8 mouse cellular contexts compared by ENCODE assay signal in genomic region chr8:83955958-83956218, GRCm38 (mm10). TPM values are rescaled to one million over a fixed set of nuclear protein-coding genes. Genes with fewer than 3 reads are reported as not detected.
DNase-seq lines count a peak whose midpoint lies in the region; ATAC-seq and TF ChIP-seq lines count a peak whose summit lies in the region.

No protein-coding gene starts in this region.

- H3K4me3 ChIP-seq in megakaryocyte, embryonic 14.5 days (replicated peaks), result peak overlapping the region; percentile 95
- peak overlapping the region; percentile 62 for H3K4me3 ChIP-seq in limb, embryonic 14.5 days (replicated peaks; ENCODE audit: low read length)
- H3K4me3 ChIP-seq in stomach, embryonic 15.5 days (replicated peaks), result peak overlapping the region; percentile 68

- H3K9ac ChIP-seq in limb, embryonic 14.5 days (ENCODE audit: low read depth, low read length, severe bottlenecking), result peak overlapping the region; percentile 45
- H3K9ac ChIP-seq in stomach, embryonic 15.5 days, result peak overlapping the region; percentile 53; the same call in 1 of the 2 replicates

- H3K4me1 ChIP-seq in megakaryocyte, embryonic 14.5 days, result peaks cover 39% of the 10 kb centered on the region
- H3K4me1 ChIP-seq in limb, embryonic 14.5 days (ENCODE audit: control insufficient read depth, insufficient read depth, low read length), result peaks cover 4% of the 10 kb centered on the region; the same call in 1 of the 2 replicates
- H3K4me1 ChIP-seq in stomach, embryonic 15.5 days, result peaks cover 12% of the 10 kb centered on the region

- WGBS in limb, embryonic 14.5 days, result 3% methylated on average over 15 of the region's 15 CpGs
- under 1% methylated on average over 15 of the region's 15 CpGs for WGBS in stomach, embryonic 15.5 days

- H3K36me3 ChIP-seq in megakaryocyte, embryonic 14.5 days (replicated peaks; ENCODE audit: low read length), result peaks cover 6% of the 10 kb centered on the region
- H3K36me3 ChIP-seq in limb, embryonic 14.5 days (ENCODE audit: control insufficient read depth, insufficient read depth, low read length), result no peaks in the 10 kb centered on the region
- H3K36me3 ChIP-seq in stomach, embryonic 15.5 days, result no peaks in the 10 kb centered on the region

- ATAC-seq in cerebellum, adult (ENCODE audit: insufficient number of reproducible peaks, low FRiP score, low TSS enrichment), result 0 out of 2 replicates have a peak, but pooled peaks have one; percentile 2
- ATAC-seq in megakaryocyte, adult 5-6 weeks (ENCODE audit: poor library complexity, severe bottlenecking), result no peak
- ATAC-seq in limb, embryonic 14.5 days (ENCODE audit: low FRiP score, low read depth), result no peak
- no peak for ATAC-seq in stomach, embryonic 15.5 days (ENCODE audit: insufficient read depth, low FRiP score, low read depth)
- ATAC-seq in frontal cortex, adult (ENCODE audit: low TSS enrichment), result no peak

- peaks cover 11% of the 10 kb centered on the region for H3K27me3 ChIP-seq in megakaryocyte, embryonic 14.5 days (replicated peaks)
- H3K27me3 ChIP-seq in limb, embryonic 14.5 days (ENCODE audit: control insufficient read depth, insufficient read depth, low read length), result no peaks in the 10 kb centered on the region
- no peaks in the 10 kb centered on the region for H3K27me3 ChIP-seq in stomach, embryonic 15.5 days (replicated peaks)

- no peak for DNase-seq in cerebellum, adult 8-10 months
- DNase-seq in limb, embryonic 14.5 days (ENCODE audit: low spot score), result no peak
- no peak for DNase-seq in adrenal gland, adult 18-20 months (ENCODE audit: low spot score in 2 of 2)

- peak overlapping the region; percentile 89 for H3K4me2 ChIP-seq in limb, embryonic 14.5 days (replicated peaks; ENCODE audit: low read depth, low read length, severe bottlenecking)
- H3K4me2 ChIP-seq in stomach, embryonic 15.5 days, result peak overlapping the region; percentile 91

- no peak for TF ChIP-seq POLR2A in limb, embryonic 14.5 days (IDR thresholded peaks at IDR 0.05; ENCODE audit: borderline replicate concordance, extremely low read depth, insufficient read depth, insufficient read length)

- H3K27ac ChIP-seq in limb, embryonic 14.5 days (replicated peaks; ENCODE audit: low read depth, low read length), result no peak overlapping the region
- no peak overlapping the region for H3K27ac ChIP-seq in stomach, embryonic 15.5 days

- H3K9me3 ChIP-seq in megakaryocyte, embryonic 14.5 days, result no peaks in the 10 kb centered on the region
- H3K9me3 ChIP-seq in limb, embryonic 14.5 days (ENCODE audit: control insufficient read depth, low read length), result no peaks in the 10 kb centered on the region
- H3K9me3 ChIP-seq in stomach, embryonic 15.5 days, result no peaks in the 10 kb centered on the region

RNA-seq across cellular contexts. Expression of gene Asf1b, which starts 0.6 kb away (rescaled TPM):
- 38.1 and 95.4 TPM in 2 replicates for polyA plus RNA-seq in megakaryocyte, embryonic 14.5 days (2012; ENCODE audit: insufficient read depth, low replicate concordance)
- total RNA-seq in megakaryocyte, adult 5-6 weeks (2015), result 87.3 and 95.0 TPM in 2 replicates
- total RNA-seq in megakaryocyte, adult 5-6 weeks (2017), result 68.5 and 71.1 TPM in 2 replicates
- polyA plus RNA-seq in limb, embryonic 14.5 days (2012; rRNA removed), result 70.4 and 76.2 TPM in 2 replicates
- 56.0 and 61.2 TPM in 2 replicates for polyA plus RNA-seq in limb, embryonic 14.5 days (2014; fragmentation: Nextera tagmentation; extraction: Ambion mirVana)
- polyA plus RNA-seq in stomach, embryonic 15.5 days (2015; fragmentation: Nextera tagmentation; extraction: Ambion mirVana), result 55.0 and 57.3 TPM in 2 replicates
- total RNA-seq in adrenal gland, adult 18-20 months (2021), result 1 to 10 TPM; 1.7 to 2.8 TPM

RNA-seq across cellular contexts. Expression of gene Gm10644, which starts 0.9 kb away (rescaled TPM):
- not detected in 2 replicates for polyA plus RNA-seq in megakaryocyte, embryonic 14.5 days (2012; ENCODE audit: insufficient read depth, low replicate concordance)
- 0.09 and 0.31 TPM in 2 replicates for total RNA-seq in megakaryocyte, adult 5-6 weeks (2015)
- total RNA-seq in megakaryocyte, adult 5-6 weeks (2017), result 0.40 and 0.94 TPM in 2 replicates
- polyA plus RNA-seq in limb, embryonic 14.5 days (2012; rRNA removed), result 0.63 and 0.69 TPM in 2 replicates
- 0.48 and 0.53 TPM in 2 replicates for polyA plus RNA-seq in limb, embryonic 14.5 days (2014; fragmentation: Nextera tagmentation; extraction: Ambion mirVana)
- 0.42 and 0.53 TPM in 2 replicates for polyA plus RNA-seq in stomach, embryonic 15.5 days (2015; fragmentation: Nextera tagmentation; extraction: Ambion mirVana)
- 1 to 10 TPM; 1.2 to 1.7 TPM for total RNA-seq in adrenal gland, adult 18-20 months (2021)

RNA-seq across cellular contexts. Expression of gene Prkaca, which starts 16.9 kb away (rescaled TPM):
- 25.3 and 30.8 TPM in 2 replicates for polyA plus RNA-seq in megakaryocyte, embryonic 14.5 days (2012; ENCODE audit: insufficient read depth, low replicate concordance)
- total RNA-seq in megakaryocyte, adult 5-6 weeks (2015), result 19.6 and 21.6 TPM in 2 replicates
- 17.7 and 17.9 TPM in 2 replicates for total RNA-seq in megakaryocyte, adult 5-6 weeks (2017)
- polyA plus RNA-seq in limb, embryonic 14.5 days (2012; rRNA removed), result 132 and 141 TPM in 2 replicates
- polyA plus RNA-seq in limb, embryonic 14.5 days (2014; fragmentation: Nextera tagmentation; extraction: Ambion mirVana), result 151 and 158 TPM in 2 replicates
- 113 and 125 TPM in 2 replicates for polyA plus RNA-seq in stomach, embryonic 15.5 days (2015; fragmentation: Nextera tagmentation; extraction: Ambion mirVana)
- total RNA-seq in adrenal gland, adult 18-20 months (2021), result 100 to 1,000 TPM; 279 to 302 TPM

RNA-seq across cellular contexts. Expression of gene Samd1, which starts 41.6 kb away (rescaled TPM):
- 72.0 and 104 TPM in 2 replicates for polyA plus RNA-seq in megakaryocyte, embryonic 14.5 days (2012; ENCODE audit: insufficient read depth, low replicate concordance)
- 63.0 and 69.1 TPM in 2 replicates for total RNA-seq in megakaryocyte, adult 5-6 weeks (2015)
- total RNA-seq in megakaryocyte, adult 5-6 weeks (2017), result 46.6 and 48.4 TPM in 2 replicates
- 99.8 and 111 TPM in 2 replicates for polyA plus RNA-seq in limb, embryonic 14.5 days (2012; rRNA removed)
- 17.2 and 17.4 TPM in 2 replicates for polyA plus RNA-seq in limb, embryonic 14.5 days (2014; fragmentation: Nextera tagmentation; extraction: Ambion mirVana)
- 8.9 and 9.9 TPM in 2 replicates for polyA plus RNA-seq in stomach, embryonic 15.5 days (2015; fragmentation: Nextera tagmentation; extraction: Ambion mirVana)
- total RNA-seq in adrenal gland, adult 18-20 months (2021), result 10 to 100 TPM; 28.2 to 30.3 TPM

RNA-seq across cellular contexts. Expression of gene 1700067K01Rik, which starts 45.4 kb away (rescaled TPM):
- 0.75 and 2.7 TPM in 2 replicates for polyA plus RNA-seq in megakaryocyte, embryonic 14.5 days (2012; ENCODE audit: insufficient read depth, low replicate concordance)
- total RNA-seq in megakaryocyte, adult 5-6 weeks (2015), result 0.16 TPM in 1 of 2 replicates, not detected in the other
- total RNA-seq in megakaryocyte, adult 5-6 weeks (2017), result 0.41 TPM in 1 of 2 replicates, not detected in the other
- 0.72 and 0.73 TPM in 2 replicates for polyA plus RNA-seq in limb, embryonic 14.5 days (2012; rRNA removed)
- polyA plus RNA-seq in limb, embryonic 14.5 days (2014; fragmentation: Nextera tagmentation; extraction: Ambion mirVana), result 1.6 and 2.3 TPM in 2 replicates
- 0.53 and 0.68 TPM in 2 replicates for polyA plus RNA-seq in stomach, embryonic 15.5 days (2015; fragmentation: Nextera tagmentation; extraction: Ambion mirVana)
- under 1 TPM; 0.54 to 0.96 TPM for total RNA-seq in adrenal gland, adult 18-20 months (2021)
